Mouse (Mus musculus) embryo, embryonic 11.5 days (tissue): ENCODE data around the gene Tex11.
A peak's percentile ranks its signal among the peaks of the same experiment; 100 is the strongest.
"Not testable (repeated sequence)": the region's sequence is repeated elsewhere in the genome, so short reads cannot be mapped to it uniquely, and the experiment has no call there.

Experiments
- DNase-seq: peaks from one replicate; pipeline ENCODE4 v3.0.0-alpha.2; 2012; ENCODE audit warnings: low read depth, low spot score

The Tex11 gene

DNA sequence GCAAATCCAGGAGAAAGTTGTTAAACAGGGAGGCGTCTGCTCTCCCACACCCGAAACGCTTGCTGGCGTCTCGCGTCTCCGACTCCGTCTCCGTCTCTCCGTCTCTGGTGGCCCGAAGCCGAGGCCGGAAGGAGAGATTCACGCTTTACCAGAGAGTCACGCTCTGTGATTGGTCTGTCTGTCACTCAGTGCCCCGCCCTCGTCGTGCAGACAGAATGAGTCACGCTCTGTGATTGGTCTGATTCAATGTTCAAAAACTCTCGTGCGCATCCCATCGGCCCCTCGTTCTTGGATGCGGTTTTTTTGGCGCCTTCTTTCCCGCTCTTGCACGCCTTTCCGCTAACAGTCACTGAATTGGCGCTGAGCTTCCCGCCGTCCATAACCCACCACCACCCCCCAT is at the start of gene Tex11:
Tex11 (minus strand) TSS at position 127 of the 400 bp plus-strand sequence.
- no peak for DNase-seq

GRCm38 (mm10) chrX:101085920-101086319 is 26.5 kb upstream of the Tex11 start, which contains the start of gene Slc7a3:
Slc7a3 (minus strand) TSS chrX:101086020.
- DNase-seq, result no peak

DNA sequence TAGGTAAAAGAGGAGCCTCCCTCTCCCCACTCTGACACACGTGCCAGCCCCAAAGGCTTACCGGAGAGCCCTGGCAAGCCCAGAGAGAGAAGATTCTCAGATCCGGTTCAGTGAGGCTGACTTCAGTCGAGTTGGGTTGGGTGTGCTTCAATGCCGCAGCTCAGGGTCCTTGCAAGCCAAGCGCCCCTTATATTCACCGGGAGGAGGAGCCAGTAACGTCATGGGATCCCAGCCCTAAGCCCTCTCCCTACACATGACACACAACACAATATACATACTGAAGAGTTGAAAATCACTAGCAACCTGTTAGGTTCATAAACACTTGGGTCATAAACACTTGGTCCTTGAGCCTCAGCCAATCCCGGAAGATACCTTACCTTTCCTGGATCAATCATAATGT is 25.7 kb upstream of the Tex11 start:
- DNase-seq, result not testable (repeated sequence)

DNA sequence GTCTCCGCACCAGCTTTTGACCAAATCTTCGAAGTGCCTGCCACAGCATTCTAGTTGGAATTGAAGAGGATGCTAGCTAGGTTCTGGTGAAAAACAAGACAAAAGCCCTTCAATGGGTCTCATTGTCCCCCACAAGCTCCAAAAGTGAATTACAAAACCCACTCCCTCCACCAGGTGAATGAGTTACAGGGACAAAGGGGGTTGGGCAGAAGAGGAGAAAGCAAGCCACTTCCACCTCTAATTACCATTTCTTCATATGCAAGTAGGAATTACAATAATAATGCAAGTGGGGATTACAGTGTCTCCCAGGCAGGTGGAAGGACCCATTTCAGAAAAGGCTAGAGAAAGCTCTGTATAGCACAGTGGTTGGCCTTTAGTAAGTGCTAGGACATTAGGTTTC is 24.7 kb upstream of the Tex11 start:
- no peak for DNase-seq

DNA sequence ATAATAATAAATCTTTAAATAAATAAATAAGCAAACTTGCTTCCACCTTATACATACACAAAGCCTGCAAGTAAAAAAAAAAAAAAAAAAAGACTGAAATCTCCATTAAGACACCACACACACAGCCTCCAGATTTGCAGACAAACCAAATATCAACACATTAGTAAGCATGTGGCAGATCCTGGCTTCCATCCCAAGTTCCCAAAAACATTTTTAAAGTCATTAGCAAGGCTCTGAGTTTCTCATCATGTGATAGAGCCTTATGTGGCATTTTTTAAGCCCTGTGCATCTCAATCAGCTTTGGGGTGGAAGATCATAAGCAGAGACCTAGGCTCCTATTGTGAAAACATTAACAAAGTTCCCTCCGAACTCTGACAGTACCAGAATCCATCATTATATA is 5.8 kb upstream of the Tex11 start:
- DNase-seq, result no peak

DNA sequence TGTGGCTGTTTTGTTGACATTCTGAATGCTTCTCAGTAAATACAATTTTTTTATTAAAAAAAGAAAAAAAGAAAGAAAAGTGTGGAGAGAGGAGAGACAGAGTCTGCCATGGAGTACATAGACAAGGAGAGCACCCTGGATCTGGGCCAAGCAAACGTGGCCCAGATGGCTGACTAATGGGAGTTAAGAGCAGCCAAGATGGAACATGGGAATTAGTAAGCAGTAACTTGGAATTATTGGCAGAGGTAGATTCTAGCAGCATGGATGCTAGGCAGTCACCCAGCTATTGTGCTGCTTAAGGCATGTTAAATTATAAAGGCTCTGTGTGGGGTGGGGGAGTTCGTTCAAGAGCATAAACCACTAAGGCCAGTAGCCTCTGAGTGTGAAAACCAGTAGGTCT is 4.0 kb upstream of the Tex11 start:
- DNase-seq, result no peak

GRCm38 (mm10) chrX:100943640-100944039 is 115.8 kb downstream of the Tex11 start:
- DNase-seq, result no peak

DNA sequence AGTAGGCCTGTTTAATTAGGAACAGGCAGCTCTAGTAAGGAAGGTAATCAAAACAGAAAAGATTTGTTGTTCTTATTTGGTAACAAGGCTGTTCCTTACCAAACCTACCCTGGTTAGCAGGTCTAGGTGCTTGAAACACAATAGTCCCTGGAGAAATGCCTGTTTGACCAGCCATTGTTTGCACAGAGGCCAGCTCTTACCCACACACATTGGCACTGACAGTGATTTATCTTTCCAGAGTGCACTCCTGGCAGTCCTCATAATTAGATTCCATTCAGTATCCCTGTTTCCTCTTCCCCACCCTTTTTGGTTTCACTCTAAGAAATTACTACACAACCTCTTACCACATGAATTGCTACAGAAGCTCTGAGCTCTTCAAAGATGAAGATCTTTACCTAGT is 220.3 kb downstream of the Tex11 start:
- DNase-seq, result no peak

GRCm38 (mm10) chrX:100832806-100833205 is 226.7 kb downstream of the Tex11 start:
- DNase-seq, result no peak

GRCm38 (mm10) chrX:100825557-100825956 is 233.9 kb downstream of the Tex11 start:
- no peak for DNase-seq

- DNase-seq, result peak; percentile 3
Measured at GRCm38 (mm10) chrX:100821149-100821548, 238.3 kb downstream of the Tex11 start.

GRCm38 (mm10) chrX:100818681-100819080 is 240.8 kb downstream of the Tex11 start:
- DNase-seq, result no peak

- DNase-seq, result no peak
Measured at GRCm38 (mm10) chrX:100815766-100816165, 243.7 kb downstream of the Tex11 start.

DNA sequence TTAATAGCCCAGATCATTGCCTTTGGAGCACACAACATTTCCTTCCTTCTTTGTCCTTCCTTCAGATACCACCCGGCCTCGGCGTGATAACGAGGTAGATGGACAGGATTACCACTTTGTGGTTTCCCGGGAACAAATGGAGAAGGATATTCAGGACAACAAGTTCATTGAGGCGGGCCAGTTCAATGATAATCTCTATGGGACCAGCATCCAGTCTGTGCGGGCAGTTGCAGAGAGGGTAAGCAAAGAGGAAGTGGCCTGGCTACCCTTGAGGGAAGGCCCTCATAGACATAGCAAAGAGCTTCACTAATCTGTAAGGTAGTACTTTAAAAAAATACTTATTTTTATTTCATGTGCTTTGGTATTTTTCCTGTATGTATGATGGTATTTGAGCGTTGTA is 245.3 kb downstream of the Tex11 start:
- no peak for DNase-seq

- DNase-seq, result no peak
Measured at GRCm38 (mm10) chrX:100811129-100811528, 248.3 kb downstream of the Tex11 start.

- DNase-seq, result no peak
Measured at GRCm38 (mm10) chrX:100802034-100802433, 257.4 kb downstream of the Tex11 start.

DNA sequence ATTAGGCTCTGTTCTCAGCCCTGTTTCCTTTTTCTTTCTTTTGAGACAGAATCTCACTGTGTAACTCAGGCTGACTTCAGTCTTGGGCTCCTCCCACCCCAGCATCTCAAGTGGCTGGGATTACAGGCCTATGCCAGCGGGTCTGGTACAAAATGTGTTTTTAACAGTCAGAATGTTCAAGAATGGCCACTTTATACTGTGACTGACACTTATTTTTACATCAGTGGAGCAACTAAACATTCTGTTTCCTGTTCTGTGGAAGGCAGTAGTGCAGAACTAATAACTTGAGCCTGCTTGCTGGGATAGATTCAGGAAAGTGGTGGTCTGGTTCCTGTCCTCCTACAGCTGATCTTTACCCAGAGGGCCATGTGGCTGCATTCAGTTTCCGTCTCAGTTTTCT is 258.8 kb downstream of the Tex11 start:
- DNase-seq, result no peak

DNA sequence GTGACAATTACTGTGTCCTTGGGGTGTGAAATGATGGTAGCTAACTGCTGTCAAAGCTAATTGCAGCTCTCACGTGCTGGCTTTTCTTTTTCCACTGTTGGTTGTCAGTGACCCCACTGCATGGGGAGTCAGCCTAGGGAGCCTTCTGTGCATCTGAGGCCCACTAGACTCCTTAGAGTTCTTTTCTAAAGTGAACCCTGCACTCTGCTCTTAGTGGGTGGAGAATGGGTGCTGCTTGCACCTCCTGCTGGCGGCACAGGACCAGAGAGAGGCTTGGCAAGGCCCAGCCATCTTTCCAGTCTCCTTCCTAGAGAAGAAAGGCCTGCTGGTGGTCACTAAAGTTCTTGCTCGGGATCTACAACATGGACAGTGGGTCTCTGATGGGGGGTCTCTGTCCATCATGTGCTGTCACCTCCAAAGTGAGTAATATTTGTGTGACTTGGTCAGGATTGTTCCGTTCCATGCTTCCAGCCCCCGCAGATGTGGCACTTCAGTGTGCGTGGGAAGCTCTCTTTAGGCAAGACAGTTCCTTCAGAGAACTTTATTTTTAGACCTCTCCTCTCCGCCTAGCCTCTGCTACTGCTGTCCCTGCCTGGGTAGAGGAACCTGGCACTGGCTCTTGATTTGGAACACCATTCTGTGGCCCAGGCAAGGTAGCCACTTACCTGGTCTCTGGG is 261.5 kb downstream of the Tex11 start:
- DNase-seq, result no peak

- DNase-seq, result no peak
Measured at GRCm38 (mm10) chrX:100797370-100797769, 262.1 kb downstream of the Tex11 start.

DNA sequence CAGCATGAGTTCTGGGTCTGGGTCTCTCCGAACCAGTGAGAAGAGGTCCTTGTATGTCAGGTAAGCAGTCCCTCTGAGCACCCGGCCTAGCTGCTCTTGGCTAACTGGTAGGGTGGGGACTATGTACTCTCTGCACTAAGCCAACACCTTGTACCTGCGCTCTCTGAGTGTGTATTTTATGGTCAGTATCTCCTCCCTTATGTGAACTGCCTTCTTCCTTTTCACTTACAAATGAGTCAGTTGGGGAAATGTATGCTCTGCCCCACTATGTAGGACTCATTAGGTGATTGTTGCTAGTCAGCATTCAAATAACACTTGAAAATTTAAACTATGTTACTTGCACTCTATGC is 262.8 kb downstream of the Tex11 start:
- no peak for DNase-seq

DNA sequence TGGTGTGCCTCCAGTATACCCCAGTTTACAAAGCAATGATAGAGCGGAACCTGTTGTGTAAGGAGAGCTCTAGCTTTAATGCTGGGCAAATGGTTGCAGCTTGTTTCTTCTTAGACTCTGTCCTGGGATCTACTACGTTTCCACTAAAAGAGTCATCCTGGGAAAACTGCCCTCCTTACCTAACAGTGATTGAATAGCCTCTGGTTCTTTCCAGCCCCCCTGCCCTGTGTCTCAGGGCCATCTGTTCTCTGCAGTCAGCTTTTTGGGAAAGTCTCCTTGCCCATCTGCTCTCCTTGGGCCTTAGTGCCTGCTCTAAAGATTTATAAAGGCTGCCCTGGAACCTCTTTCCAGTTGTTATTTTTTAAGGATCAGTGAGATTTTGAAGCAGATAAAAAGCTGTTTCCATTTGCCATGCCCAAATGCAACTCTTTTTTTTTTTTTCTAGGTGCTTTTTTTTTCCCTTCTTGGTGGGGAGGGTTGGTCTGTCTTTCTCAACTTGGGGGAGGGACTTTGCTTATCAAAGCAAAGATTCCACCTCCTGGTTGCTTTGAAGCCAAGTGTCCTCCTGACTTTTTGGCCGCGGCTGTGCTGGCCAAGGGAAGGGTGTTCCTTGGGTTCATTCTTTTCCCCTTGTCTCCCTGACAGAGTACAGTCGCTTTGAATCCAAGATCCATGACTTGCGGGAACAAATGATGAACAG is 263.3 kb downstream of the Tex11 start:
- no peak for DNase-seq

DNA sequence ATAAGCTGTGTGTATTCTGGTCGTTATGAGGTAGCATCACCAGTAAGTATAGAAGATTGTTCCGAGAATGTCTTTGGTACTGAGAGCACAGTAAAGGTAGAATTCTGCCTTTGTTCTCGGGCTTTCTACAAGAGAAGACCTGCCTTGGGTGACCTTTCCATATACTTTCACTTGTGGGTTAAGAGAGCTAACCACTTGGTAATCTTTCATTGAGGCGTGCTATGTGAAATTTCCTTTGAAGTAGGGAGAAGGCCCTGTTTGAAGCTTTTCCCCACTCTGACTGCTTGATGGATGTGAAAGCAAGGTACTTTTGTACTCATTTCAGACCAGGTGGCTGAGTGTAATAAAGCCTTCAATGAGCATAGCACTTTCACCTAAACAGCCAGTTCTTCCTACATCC is 270.1 kb downstream of the Tex11 start:
- DNase-seq, result no peak
